Mouse (Mus musculus) lung, adult 2 months (tissue): Measurements from ENCODE around the gene Dag1.

Experiments used
- CTCF ChIP-seq: fragments of 200-500 bp; IDR thresholded peaks from 2 replicates; pipeline ENCODE4 v1.5.1; 2011; ENCODE audit warnings: mild to moderate bottlenecking, low read length, control low read depth; ENCODE audit not compliant: insufficient read depth
- POLR2A ChIP-seq: fragments of 200-500 bp; IDR thresholded peaks from 2 replicates; pipeline ENCODE4 v1.6.1; 2011; ENCODE audit warnings: low read depth, mild to moderate bottlenecking, control low read depth, low read length, borderline replicate concordance; ENCODE audit errors: extremely low read depth

DNA sequence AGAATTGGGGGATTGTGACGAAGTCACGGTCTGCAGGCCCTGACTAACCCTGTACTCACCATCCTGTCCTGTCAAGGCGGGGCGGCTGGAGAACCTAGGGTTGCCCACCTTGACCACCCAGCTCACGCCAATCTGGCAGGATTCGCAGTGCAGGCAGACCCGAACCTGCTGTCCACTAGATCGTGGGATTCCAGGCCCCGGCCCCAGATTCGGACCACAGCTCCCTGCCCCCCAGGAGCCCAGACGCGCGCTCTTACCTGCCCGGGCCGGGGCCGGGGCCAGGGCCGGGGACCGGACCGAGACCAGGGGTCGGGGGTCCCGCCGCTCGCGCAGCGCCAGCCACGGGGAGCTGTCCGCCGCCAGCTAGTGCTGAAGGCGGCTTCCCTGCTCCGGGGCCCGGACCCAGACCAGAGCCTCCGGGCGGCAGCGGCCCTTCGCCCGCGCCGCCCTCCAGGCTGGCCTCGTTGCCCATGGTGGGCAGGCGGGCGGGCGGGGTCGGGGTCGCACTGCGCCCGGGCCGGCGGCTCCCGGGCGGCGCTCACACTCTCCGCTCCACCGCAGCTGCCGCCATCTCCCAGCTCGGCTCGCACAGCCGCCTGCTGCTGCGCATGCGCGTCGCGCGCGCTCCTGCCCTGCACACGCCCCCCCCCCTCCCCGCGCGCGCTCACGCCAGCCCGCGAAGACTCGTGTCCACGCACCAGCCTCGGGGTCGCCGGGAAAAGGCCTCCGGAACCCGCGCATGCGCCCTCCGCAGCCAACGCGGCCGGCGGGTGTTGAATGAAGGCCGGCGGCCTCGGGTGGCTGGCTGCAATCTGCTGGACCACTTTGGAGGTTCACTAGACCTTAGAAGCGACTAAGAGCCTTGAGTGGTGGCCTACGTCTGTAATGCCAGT is 73.7 kb downstream of the Dag1 start, which contains the start of gene Bsn:
- TF ChIP-seq CTCF, result no peak
- TF ChIP-seq POLR2A, result no peak
